Mouse (Mus musculus) heart, adult 2 months (tissue): Measurements from ENCODE around the gene Camkmt.

ENCODE experiments used
- CTCF ChIP-seq: fragments of 200-600 bp; IDR thresholded peaks from 2 replicates; pipeline ENCODE4 v1.8.1; 2022; ENCODE audit warnings: antibody characterized with exemption, mild to moderate bottlenecking, moderate library complexity
- POLR2A ChIP-seq: fragments of 200-500 bp; IDR thresholded peaks from 2 replicates; pipeline ENCODE4 v1.6.1; 2011; ENCODE audit warnings: mild to moderate bottlenecking, low read depth, low read length, control low read depth; ENCODE audit not compliant: insufficient read depth

DNA sequence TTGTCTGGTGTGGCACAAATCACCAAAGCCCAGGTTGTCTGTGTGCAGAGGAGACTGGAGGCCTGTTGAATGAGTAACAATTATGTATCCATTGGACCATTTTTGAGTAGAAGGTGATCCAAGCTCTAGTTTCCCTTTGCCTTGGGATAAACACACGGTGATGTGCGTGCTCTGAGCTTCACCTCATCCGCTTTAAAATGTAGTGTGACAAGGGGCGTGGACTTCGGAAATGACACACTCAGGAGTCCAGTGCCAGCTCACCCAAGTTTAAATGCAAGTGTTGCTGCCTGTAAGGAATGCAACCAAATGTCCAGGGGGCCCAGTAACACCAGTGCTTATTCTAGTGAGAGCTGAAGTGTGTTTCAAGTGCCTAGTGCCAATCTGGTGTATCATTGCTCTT, 392.7 kb downstream of the Camkmt start:
- TF ChIP-seq POLR2A = no peak
- no peak for TF ChIP-seq CTCF
